In the genomic region with DNA sequence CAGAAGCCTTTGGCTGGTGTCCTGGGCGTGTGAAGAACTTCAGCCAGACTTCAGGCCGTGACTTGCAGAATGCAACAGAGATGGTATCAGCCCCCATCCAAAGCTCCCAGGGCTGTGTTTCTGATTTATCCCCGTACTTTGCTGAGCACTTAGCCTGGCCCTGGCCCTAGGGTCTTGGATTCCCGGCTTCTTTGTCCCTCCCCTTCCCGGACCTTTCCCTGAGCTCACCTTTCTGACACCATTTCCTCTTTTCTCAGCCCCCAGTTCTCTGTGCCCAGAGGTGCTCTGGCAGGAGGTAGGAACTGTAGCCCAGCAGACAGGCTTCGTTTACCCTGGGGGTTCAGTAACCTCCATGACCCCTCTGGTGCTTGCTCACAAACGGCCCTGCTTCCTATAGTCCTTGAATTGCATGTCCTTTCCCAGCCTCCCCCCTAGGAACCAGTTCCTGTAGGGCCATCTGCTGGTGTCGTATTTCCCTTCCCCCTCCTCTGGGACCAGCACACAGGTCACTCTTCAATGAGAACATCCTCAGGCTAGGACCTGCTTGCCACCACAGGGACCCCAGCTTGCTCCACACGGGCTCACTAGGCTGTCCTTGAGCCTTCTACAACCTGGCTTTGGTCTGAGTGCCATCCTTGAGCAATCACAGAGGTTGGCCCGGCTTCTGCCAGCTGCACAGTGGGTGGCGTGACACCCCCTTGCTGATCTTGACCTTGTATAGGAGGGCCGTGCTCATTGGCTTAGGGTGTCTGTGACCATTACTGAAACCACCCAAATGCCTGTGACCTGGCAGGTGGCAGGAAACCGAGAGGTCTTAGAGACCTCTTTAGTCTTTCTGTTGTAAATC, we compare ENCODE assay signal across 8 mouse cellular contexts. TPM values are rescaled to one million over a fixed set of nuclear protein-coding genes. Genes with fewer than 3 reads are reported as not detected.
DNase-seq lines count a peak whose midpoint lies in the region; ATAC-seq and TF ChIP-seq lines count a peak whose summit lies in the region.

No protein-coding gene starts in this region.

- H3K36me3 ChIP-seq in ES-Bruce4 (ENCODE audit: control insufficient read depth, insufficient read depth, low read length, poor library complexity, severe bottlenecking) = no peaks in the 10 kb centered on the region
- peaks cover 28% of the 10 kb centered on the region for H3K36me3 ChIP-seq in kidney, embryonic 15.5 days

- H3K27me3 ChIP-seq in ES-Bruce4 (ENCODE audit: control insufficient read depth, insufficient read depth, low read length, poor library complexity, severe bottlenecking) = no peaks in the 10 kb centered on the region
- no peaks in the 10 kb centered on the region for H3K27me3 ChIP-seq in kidney, embryonic 15.5 days

- peak overlapping the region; percentile 64 for H3K4me3 ChIP-seq in ES-Bruce4 (ENCODE audit: low read depth, low read length)
- H3K4me3 ChIP-seq in kidney, embryonic 15.5 days (replicated peaks) = peak overlapping the region; percentile 7

- 11% methylated on average over 13 of the region's 13 CpGs for WGBS in kidney, embryonic 15.5 days

- peak overlapping the region; percentile 98 for H3K27ac ChIP-seq in ES-Bruce4 (ENCODE audit: insufficient read depth, low read length)
- H3K27ac ChIP-seq in kidney, embryonic 15.5 days = peak overlapping the region; percentile 98

- TF ChIP-seq CTCF in ES-Bruce4 (IDR thresholded peaks at IDR 0.05; ENCODE audit: low read depth, low read length) = no peak

- peak; percentile 7 for ATAC-seq in granulocyte monocyte progenitor cell, adult 5-6 weeks (replicated peaks; ENCODE audit: poor library complexity, severe bottlenecking)
- no peak for ATAC-seq in kidney, embryonic 15.5 days (replicated peaks; ENCODE audit: low FRiP score)
- no peak for ATAC-seq in megakaryocyte-erythroid progenitor cell, adult 5-6 weeks (replicated peaks; ENCODE audit: low FRiP score, low TSS enrichment, poor library complexity, severe bottlenecking)

- H3K4me2 ChIP-seq in kidney, embryonic 15.5 days = peak overlapping the region; percentile 60

- TF ChIP-seq POLR2A in ES-Bruce4 (IDR thresholded peaks at IDR 0.05; ENCODE audit: insufficient read depth, low read length) = no peak

- TF ChIP-seq EP300 in ES-Bruce4 (IDR thresholded peaks at IDR 0.05; ENCODE audit: insufficient read depth, low read depth, low read length) = peak; percentile 99

- no peaks in the 10 kb centered on the region for H3K4me1 ChIP-seq in ES-Bruce4 (ENCODE audit: control insufficient read depth, insufficient read depth, low read length)
- peaks cover 64% of the 10 kb centered on the region for H3K4me1 ChIP-seq in kidney, embryonic 15.5 days

- H3K9me3 ChIP-seq in ES-Bruce4 (replicated peaks; ENCODE audit: control insufficient read depth, insufficient read depth, low read length, poor library complexity, severe bottlenecking) = no peaks in the 10 kb centered on the region
- no peaks in the 10 kb centered on the region for H3K9me3 ChIP-seq in kidney, embryonic 15.5 days (replicated peaks)

- peak overlapping the region; percentile 68 for H3K9ac ChIP-seq in ES-Bruce4 (ENCODE audit: low read depth, poor library complexity, severe bottlenecking)
- H3K9ac ChIP-seq in kidney, embryonic 15.5 days = peak overlapping the region; percentile 29

- peak; percentile 84 for DNase-seq in 416B (ENCODE audit: low read depth)
- peak; percentile 83 for DNase-seq in cerebellum, adult 9-11 months
- DNase-seq in mesoderm, embryonic 11.5 days (ENCODE audit: low read depth, low spot score) = peak; percentile 58
- no peak for DNase-seq in right cerebral cortex, postnatal 36 days (ENCODE audit: low spot score in 2 of 2)

RNA-seq across cellular contexts. Expression of a gene that starts 26.0 kb away (rescaled TPM):
- polyA plus RNA-seq in ES-Bruce4 (2011; ENCODE audit: insufficient read depth, insufficient read length, low read depth, missing spikeins) = 26.3 and 33.1 TPM in 2 replicates
- 17.9 and 25.4 TPM in 2 replicates for total RNA-seq in granulocyte monocyte progenitor cell, adult 5-6 weeks (2014; fragmentation: Nextera tagmentation)
- total RNA-seq in granulocyte monocyte progenitor cell, adult 5-6 weeks (2017) = 19.0 and 28.4 TPM in 2 replicates
- 40.2 and 43.1 TPM in 2 replicates for polyA plus RNA-seq in kidney, embryonic 15.5 days (2015; fragmentation: Nextera tagmentation; extraction: Ambion mirVana)
- total RNA-seq in megakaryocyte-erythroid progenitor cell, adult 5-6 weeks (2014; fragmentation: Nextera tagmentation) = 12.5 and 14.1 TPM in 2 replicates
- 10.7 and 14.3 TPM in 2 replicates for total RNA-seq in megakaryocyte-erythroid progenitor cell, adult 5-6 weeks (2017)

RNA-seq across cellular contexts. Expression of a gene that starts 28.6 kb away (rescaled TPM):
- polyA plus RNA-seq in ES-Bruce4 (2011; ENCODE audit: insufficient read depth, insufficient read length, low read depth, missing spikeins) = 0.46 and 0.48 TPM in 2 replicates
- total RNA-seq in granulocyte monocyte progenitor cell, adult 5-6 weeks (2014; fragmentation: Nextera tagmentation) = 38.2 and 44.5 TPM in 2 replicates
- total RNA-seq in granulocyte monocyte progenitor cell, adult 5-6 weeks (2017) = 35.5 and 35.6 TPM in 2 replicates
- 8.1 and 8.5 TPM in 2 replicates for polyA plus RNA-seq in kidney, embryonic 15.5 days (2015; fragmentation: Nextera tagmentation; extraction: Ambion mirVana)
- 10.0 and 20.1 TPM in 2 replicates for total RNA-seq in megakaryocyte-erythroid progenitor cell, adult 5-6 weeks (2014; fragmentation: Nextera tagmentation)
- 11.7 and 11.9 TPM in 2 replicates for total RNA-seq in megakaryocyte-erythroid progenitor cell, adult 5-6 weeks (2017)

RNA-seq across cellular contexts. Expression of a gene that starts 44.9 kb away (rescaled TPM):
- 1.9 and 3.6 TPM in 2 replicates for polyA plus RNA-seq in ES-Bruce4 (2011; ENCODE audit: insufficient read depth, insufficient read length, low read depth, missing spikeins)
- total RNA-seq in granulocyte monocyte progenitor cell, adult 5-6 weeks (2014; fragmentation: Nextera tagmentation) = 1.1 and 2.5 TPM in 2 replicates
- 2.3 and 4.4 TPM in 2 replicates for total RNA-seq in granulocyte monocyte progenitor cell, adult 5-6 weeks (2017)
- 4.2 and 4.7 TPM in 2 replicates for polyA plus RNA-seq in kidney, embryonic 15.5 days (2015; fragmentation: Nextera tagmentation; extraction: Ambion mirVana)
- 5.3 and 5.9 TPM in 2 replicates for total RNA-seq in megakaryocyte-erythroid progenitor cell, adult 5-6 weeks (2014; fragmentation: Nextera tagmentation)
- total RNA-seq in megakaryocyte-erythroid progenitor cell, adult 5-6 weeks (2017) = 2.2 and 3.1 TPM in 2 replicates

Comparison
In these comparisons a context has a peak if more than half of its experiments do, and no peak if none do; other contexts are left out.
1. DNase-seq: peak in 416B (single experiment), cerebellum, adult 9-11 months (single experiment) and mesoderm, embryonic 11.5 days (single experiment); none in right cerebral cortex, postnatal 36 days (0 of 2).